Mouse (Mus musculus): Measurements from ENCODE around the gene Snx9. TPM values are rescaled to one million over a fixed set of nuclear protein-coding genes. Genes with fewer than 3 reads are reported as not detected.

Gene Snx9
- total RNA-seq, 1 experiment: 8.8 TPM

GRCm38 (mm10) chr17:5840550-5841127, 490 bp upstream of the Snx9 start:
- Histone ChIP-seq H3K9ac (ENCODE audit: insufficient read depth, low read depth, low read length, poor library complexity, severe bottlenecking) (peak overlapping the region; percentile 81), H3K4me3 (ENCODE audit: insufficient read depth in 1 of 2, low read depth in 1 of 2, low read length in 2 of 2, poor library complexity in 1 of 2, severe bottlenecking in 1 of 2) (peak overlapping the region; percentile 71 to 74), H3K4me1 (ENCODE audit: control insufficient read depth in 2 of 2, insufficient read depth in 2 of 2, low read length in 2 of 2, poor library complexity in 1 of 2) (peaks cover 0 to 4% of the 10 kb centered on the region in 2 experiments; a peak in 1 of 4 replicates), H3K36me3 (ENCODE audit: control insufficient read depth, insufficient read depth, low read length, poor library complexity, severe bottlenecking) (peaks cover 7% of the 10 kb centered on the region), H3K27ac (ENCODE audit: insufficient read depth, low read depth, low read length, poor library complexity, severe bottlenecking) (peak overlapping the region; percentile 61), H3K9me3 (ENCODE audit: control insufficient read depth, insufficient read depth, low read depth, low read length) (no peaks in the 10 kb centered on the region)
- in situ Hi-C loops (cut with MboI; ENCODE audit: low sequenced_read_pairs in 2 of 2, unreplicated experiment in 2 of 2): no loop called here
- TF ChIP-seq ZNF384 (IDR thresholded peaks at IDR 0.05; ENCODE audit: low read depth, low read length): no peak
- no peak; the same call in 1 of the 2 replicates for TF ChIP-seq HCFC1 (IDR thresholded peaks at IDR 0.05; ENCODE audit: borderline replicate concordance, insufficient read depth, low read length)
- TF ChIP-seq CHD2 (IDR thresholded peaks at IDR 0.05; ENCODE audit: low read depth, low read length): no peak
- TF ChIP-seq MAFK (IDR thresholded peaks at IDR 0.05; ENCODE audit: insufficient read depth, low read depth, low read length): no peak
- TF ChIP-seq ZC3H11A (IDR thresholded peaks at IDR 0.05; ENCODE audit: borderline replicate concordance, low read depth, low read length): no peak
- DNase-seq (ENCODE audit: low read depth, low spot score): peak; percentile 12

- in situ Hi-C loops (cut with MboI; ENCODE audit: low sequenced_read_pairs in 2 of 2, unreplicated experiment in 2 of 2): no loop called here
- Histone ChIP-seq H3K36me3 (ENCODE audit: control insufficient read depth, insufficient read depth, low read length, poor library complexity, severe bottlenecking) (peaks cover 17% of the 10 kb centered on the region), H3K9me3 (ENCODE audit: control insufficient read depth, insufficient read depth, low read depth, low read length) (no peaks in the 10 kb centered on the region), H3K9ac (ENCODE audit: insufficient read depth, low read depth, low read length, poor library complexity, severe bottlenecking) (peak overlapping the region; percentile 81), H3K27ac (ENCODE audit: insufficient read depth, low read depth, low read length, poor library complexity, severe bottlenecking) (peak overlapping the region; percentile 61; the same call in 1 of the 2 replicates), H3K4me1 (ENCODE audit: control insufficient read depth in 2 of 2, insufficient read depth in 2 of 2, low read length in 2 of 2, poor library complexity in 1 of 2) (peaks cover under 1 to 8% of the 10 kb centered on the region in 2 experiments; a peak in 2 of 4 replicates), H3K4me3 (ENCODE audit: insufficient read depth in 1 of 2, low read depth in 1 of 2, low read length in 2 of 2, poor library complexity in 1 of 2, severe bottlenecking in 1 of 2) (peak overlapping the region; percentile 71 to 74)
- TF ChIP-seq MAFK (IDR thresholded peaks at IDR 0.05; ENCODE audit: insufficient read depth, low read depth, low read length) (no peak), ZC3H11A (IDR thresholded peaks at IDR 0.05; ENCODE audit: borderline replicate concordance, low read depth, low read length) (no peak)
- DNase-seq (ENCODE audit: low read depth, low spot score): peak; percentile 9
Observed at GRCm38 (mm10) chr17:5841943-5842273, 779 bp downstream of the Snx9 start.

DNA sequence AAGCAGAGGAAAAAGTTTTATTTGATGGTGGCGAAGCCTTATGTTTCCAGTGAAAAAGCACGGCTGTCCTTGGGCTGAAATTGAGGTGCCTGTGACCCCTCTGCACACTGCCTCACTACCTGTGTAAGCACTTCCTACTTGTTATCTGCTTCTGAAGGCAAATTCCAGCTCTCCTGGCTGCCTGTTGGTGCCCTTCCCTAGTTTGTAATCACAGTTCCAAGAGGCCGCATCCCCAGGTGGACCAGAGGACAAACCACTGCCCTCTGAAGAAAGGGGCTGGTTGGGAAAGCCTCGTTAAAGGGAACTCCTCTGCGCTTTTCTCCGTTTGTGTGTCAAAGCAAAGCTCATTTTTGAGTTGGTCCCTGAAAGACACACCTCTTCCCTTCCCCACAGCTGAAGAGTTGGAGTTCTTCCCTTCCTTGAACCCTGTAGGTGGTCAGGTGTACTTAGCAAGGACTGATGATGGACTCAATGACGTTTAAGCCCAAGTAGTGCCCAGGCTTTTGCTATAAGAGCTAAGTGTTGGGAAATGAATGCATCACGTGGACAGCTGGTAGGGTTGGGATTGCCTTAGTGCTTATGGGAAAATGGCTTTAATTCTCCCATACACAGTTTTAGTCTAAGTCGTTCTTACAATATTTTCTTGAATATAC, 2.0 kb downstream of the Snx9 start:
- Histone ChIP-seq H3K9ac (ENCODE audit: insufficient read depth, low read depth, low read length, poor library complexity, severe bottlenecking) (no peak overlapping the region), H3K9me3 (ENCODE audit: control insufficient read depth, insufficient read depth, low read depth, low read length) (no peaks in the 10 kb centered on the region), H3K4me3 (ENCODE audit: insufficient read depth in 1 of 2, low read depth in 1 of 2, low read length in 2 of 2, poor library complexity in 1 of 2, severe bottlenecking in 1 of 2) (no peak overlapping the region), H3K27ac (ENCODE audit: insufficient read depth, low read depth, low read length, poor library complexity, severe bottlenecking) (no peak overlapping the region; the same call in 1 of the 2 replicates), H3K4me1 (ENCODE audit: control insufficient read depth in 2 of 2, insufficient read depth in 2 of 2, low read length in 2 of 2, poor library complexity in 1 of 2) (peaks cover 3 to 8% of the 10 kb centered on the region in 2 experiments; a peak in 2 of 4 replicates), H3K36me3 (ENCODE audit: control insufficient read depth, insufficient read depth, low read length, poor library complexity, severe bottlenecking) (peaks cover 17% of the 10 kb centered on the region)
- in situ Hi-C loops (cut with MboI; ENCODE audit: low sequenced_read_pairs in 2 of 2, unreplicated experiment in 2 of 2): no loop called here
- DNase-seq (ENCODE audit: low read depth, low spot score): no peak
- TF ChIP-seq CHD2 (IDR thresholded peaks at IDR 0.05; ENCODE audit: low read depth, low read length): no peak
- no peak for TF ChIP-seq ZNF384 (IDR thresholded peaks at IDR 0.05; ENCODE audit: low read depth, low read length)
- no peak for TF ChIP-seq HCFC1 (IDR thresholded peaks at IDR 0.05; ENCODE audit: borderline replicate concordance, insufficient read depth, low read length)
- no peak for TF ChIP-seq MAFK (IDR thresholded peaks at IDR 0.05; ENCODE audit: insufficient read depth, low read depth, low read length)
- no peak for TF ChIP-seq ZC3H11A (IDR thresholded peaks at IDR 0.05; ENCODE audit: borderline replicate concordance, low read depth, low read length)

GRCm38 (mm10) chr17:5843641-5843990, 2.5 kb downstream of the Snx9 start:
- in situ Hi-C loops (cut with MboI; ENCODE audit: low sequenced_read_pairs in 2 of 2, unreplicated experiment in 2 of 2): no loop called here
- DNase-seq (ENCODE audit: low read depth, low spot score): no peak
- Histone ChIP-seq H3K9me3 (ENCODE audit: control insufficient read depth, insufficient read depth, low read depth, low read length) (no peaks in the 10 kb centered on the region), H3K36me3 (ENCODE audit: control insufficient read depth, insufficient read depth, low read length, poor library complexity, severe bottlenecking) (peaks cover 17% of the 10 kb centered on the region), H3K9ac (ENCODE audit: insufficient read depth, low read depth, low read length, poor library complexity, severe bottlenecking) (no peak overlapping the region), H3K4me3 (ENCODE audit: insufficient read depth in 1 of 2, low read depth in 1 of 2, low read length in 2 of 2, poor library complexity in 1 of 2, severe bottlenecking in 1 of 2) (no peak overlapping the region), H3K4me1 (ENCODE audit: control insufficient read depth in 2 of 2, insufficient read depth in 2 of 2, low read length in 2 of 2, poor library complexity in 1 of 2) (peaks cover 3 to 8% of the 10 kb centered on the region in 2 experiments; a peak in 2 of 4 replicates), H3K27ac (ENCODE audit: insufficient read depth, low read depth, low read length, poor library complexity, severe bottlenecking) (no peak overlapping the region)
- TF ChIP-seq MAFK (IDR thresholded peaks at IDR 0.05; ENCODE audit: insufficient read depth, low read depth, low read length): no peak
- TF ChIP-seq ZNF384 (IDR thresholded peaks at IDR 0.05; ENCODE audit: low read depth, low read length): no peak
- TF ChIP-seq HCFC1 (IDR thresholded peaks at IDR 0.05; ENCODE audit: borderline replicate concordance, insufficient read depth, low read length): no peak

All from ES-E14 (cell line).